Mouse (Mus musculus) cerebellum, adult (tissue): ENCODE measurements around the gene Stra6.

Experiments
- ATAC-seq: cut with Nextera tagmentation; 2 replicates; pipeline ENCODE4 v1.9.2; 2017; ENCODE audit warnings: mild to moderate bottlenecking, moderate library complexity, mixed read lengths; ENCODE audit not compliant: insufficient number of reproducible peaks, low FRiP score, low TSS enrichment

Gene Stra6

DNA sequence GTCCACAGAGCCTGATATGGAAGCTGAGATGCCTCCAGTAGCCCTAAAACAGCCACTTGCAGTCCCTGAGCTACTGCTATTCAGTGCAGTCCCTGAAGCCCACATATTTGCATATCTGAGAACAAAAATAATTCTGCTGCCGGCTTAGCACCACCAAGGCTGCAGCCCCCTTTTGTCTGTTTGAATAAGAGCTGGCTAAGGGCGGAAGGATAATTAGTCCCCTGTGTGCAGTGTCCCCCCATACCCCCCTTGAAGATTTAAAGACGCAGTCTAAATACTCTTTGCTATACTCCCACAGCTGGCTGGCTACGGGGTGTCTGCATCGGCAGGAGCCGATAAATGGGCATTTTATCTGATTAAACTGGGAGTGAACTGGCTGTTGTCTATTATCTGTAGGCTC lies 15.0 kb upstream of the Stra6 start:
- no peak for ATAC-seq

DNA sequence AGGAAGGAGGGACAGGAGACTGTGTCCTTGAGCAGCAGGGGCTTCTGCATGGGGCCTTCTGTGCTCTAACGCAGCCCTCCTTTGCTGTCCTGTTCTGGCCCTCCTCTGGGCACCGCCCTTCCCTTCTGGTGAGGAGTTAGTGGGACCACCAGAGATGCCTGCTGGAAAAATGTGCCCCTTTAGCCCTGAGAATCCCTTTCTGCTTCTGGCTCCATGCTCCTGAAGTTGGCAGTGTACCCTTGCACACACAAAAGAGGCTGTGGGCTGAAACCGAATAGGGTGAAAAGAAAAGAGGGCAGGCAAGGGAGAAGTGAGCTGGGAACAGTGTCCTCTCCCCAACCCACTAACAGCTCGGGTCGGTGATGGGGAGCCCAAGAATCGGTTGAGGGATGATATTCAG lies 14.4 kb upstream of the Stra6 start:
- no peak for ATAC-seq

DNA sequence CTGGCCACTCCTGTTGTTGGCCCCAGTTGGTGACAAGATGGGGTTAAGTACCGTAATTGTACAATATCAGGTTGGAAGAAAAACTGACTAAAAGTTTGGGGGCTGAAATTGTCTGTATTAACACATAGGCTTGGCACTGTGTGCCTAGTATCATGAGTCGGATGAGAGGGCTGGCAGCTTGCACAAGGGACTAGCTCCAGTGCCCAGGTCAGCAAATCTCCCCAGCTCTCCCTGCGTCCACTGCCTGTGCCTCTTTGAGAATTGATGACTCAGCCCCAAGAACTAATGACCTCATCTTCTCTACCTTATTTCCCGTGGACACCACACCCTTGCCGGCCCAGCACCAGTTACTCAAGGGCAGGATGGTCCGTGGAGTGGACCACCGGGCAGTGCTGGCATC lies 13.7 kb upstream of the Stra6 start:
- no peak for ATAC-seq

DNA sequence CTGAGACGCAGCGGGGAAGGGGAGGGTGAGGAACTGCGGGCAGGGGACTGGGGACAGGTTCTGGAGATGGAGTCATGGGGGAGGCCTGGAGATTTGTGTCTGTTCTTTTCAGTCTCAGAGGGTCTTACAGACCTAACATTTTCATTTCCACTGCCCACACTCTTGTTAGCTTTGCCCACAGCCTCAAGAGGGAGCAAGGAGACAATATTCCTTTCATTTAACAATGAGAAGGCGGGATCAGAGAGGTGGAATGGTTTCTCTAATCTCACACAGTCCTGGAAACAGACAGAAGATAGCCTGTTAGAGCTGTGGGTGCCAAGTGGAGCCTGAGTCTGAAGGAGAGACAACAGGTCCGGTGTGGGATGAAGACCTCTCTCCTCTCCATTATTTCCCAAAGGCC lies 11.7 kb upstream of the Stra6 start:
- ATAC-seq = no peak

DNA sequence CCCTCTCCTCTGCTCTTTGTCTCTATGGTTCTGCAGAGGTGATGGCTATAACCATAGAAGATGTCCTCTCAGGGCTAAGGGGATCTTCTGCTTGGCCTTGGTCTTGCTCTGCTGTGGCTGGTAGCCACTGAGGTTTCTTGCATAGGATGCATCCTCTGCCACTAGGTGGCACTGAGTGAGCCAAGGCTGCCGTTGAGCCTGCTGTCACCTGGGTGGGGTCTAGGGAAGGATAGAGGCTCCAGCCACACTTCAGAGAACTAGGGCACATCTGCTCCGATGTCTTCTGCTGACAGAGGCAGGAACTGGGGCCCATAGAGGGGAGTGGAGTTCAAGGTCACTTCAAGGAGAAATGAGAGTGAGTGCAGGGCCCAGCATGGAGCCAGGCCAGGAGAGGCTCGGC lies 10.5 kb upstream of the Stra6 start:
- ATAC-seq = peak; percentile 46; the same call in 1 of the 2 replicates

DNA sequence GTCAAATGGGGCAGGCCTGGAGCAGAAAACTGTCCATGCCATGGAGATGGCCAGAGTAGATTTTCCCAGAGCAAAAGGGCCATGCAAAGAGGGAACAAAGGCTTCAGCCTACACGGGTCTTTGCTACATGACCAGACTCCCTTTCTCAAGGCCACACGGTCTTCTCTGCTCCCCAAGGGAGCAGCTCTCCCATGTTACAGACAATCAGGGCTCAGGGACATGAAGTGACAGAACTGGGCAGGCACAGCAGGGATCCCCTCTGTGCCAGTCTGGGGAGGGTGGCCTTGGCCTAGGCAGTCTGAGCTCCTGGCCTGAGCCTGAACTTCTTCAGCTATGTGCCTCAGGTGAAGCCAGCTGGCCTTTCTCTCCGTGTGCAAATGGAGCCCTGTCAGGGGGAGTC lies 10.0 kb upstream of the Stra6 start:
- ATAC-seq = no peak

DNA sequence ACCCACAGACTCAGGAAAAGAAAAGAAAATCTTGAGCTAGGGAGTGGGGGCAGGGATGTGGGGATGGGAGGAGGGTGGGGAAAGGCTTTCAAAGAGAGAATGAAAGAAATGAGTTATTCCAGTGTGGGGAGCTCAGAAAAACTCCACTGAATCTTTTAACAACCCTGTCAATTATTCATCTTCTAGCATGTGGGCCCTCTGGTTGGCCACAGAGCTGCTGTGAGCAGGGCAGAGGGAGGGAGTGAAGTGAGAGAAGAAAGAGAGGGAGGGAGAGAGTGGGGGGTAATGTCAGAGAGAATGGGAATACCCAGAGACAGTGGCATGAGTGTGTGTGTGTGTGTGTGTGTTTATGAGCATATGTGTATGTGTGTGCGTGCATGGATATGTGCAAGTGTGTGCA lies 9.6 kb upstream of the Stra6 start:
- ATAC-seq = no peak

DNA sequence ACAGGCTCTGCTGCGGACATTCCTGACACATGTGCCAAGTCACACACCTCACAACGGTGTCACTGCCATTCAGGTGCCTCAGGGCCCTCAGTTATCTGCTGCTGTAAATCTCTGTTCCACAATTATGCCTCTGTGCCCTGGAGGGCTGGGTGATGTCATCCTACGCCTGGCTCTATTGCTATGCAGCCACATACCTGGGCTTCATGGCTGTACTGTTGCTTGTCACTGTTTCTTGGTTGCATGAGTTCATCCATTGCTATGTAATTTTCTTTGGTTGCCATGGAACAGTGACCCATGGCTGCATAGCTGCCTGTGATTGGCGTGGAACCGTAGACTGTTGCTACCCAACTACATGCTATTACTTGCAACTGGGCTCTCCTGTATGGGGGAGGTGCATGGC lies 7.9 kb upstream of the Stra6 start:
- ATAC-seq = no peak

DNA sequence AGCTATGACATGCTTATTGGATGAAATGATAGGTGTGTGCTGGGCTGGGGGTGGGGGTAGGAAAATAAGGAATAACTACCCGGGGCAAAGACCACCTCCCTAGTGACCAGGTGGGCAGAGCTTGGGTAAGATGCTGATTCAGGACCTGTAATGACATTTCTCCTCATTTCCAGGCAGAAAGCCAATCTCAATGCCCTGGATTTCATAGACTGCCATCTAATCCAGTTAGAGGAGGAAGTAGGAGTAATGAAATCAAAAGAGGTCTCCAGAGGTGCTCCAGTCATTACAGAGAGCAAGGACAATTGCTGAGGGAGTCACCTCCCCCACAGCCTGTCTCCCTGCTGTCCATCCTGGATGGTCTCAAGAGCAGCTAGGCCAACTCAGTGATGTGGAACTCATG lies 3.7 kb upstream of the Stra6 start:
- ATAC-seq = no peak

DNA sequence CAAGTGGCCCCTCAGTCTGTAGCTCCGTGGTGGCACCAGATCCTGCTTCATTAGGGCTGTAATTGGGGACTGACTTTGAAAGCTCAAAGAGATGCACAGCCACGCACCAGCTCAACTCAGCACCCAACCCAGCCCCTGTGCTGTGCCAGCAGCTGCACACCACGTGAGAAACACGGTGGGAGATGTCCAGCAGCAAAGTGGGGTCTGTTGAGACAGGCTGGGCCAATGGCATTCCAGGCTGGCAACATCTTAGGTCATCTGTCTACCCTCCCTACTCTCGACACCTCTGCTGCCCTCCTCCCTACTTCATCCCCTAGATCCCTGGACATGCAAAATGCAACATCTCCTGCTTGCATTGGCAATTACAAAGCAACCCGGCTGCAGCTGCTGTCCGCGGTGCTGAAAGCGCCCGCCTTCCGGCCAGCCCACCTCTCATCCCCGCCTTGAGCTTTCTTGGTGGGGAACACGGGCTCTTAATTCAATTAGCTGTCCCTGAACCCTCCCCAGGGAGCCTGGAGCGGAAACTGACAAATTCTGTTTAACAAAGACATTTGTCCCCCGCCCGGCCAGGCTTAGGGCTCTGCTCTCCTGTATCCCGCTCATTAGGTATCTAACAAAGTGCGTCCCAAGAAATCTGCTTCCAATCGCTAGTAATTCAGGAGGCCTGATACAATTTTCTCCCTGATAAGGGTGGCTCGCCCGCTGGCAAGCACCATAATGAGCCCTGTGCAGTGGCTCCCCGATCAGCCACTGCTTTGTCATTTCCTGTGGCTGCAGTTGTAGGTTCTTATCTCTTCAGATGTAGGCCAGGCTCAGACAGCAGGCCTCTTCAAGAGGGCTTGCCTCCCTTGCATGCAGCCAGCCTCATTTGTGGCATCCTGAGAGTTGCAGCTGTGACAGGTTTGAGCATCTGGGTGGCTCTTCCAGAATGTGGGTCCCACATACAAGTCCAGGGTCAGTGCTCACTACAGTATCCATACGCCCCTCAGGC lies 2.6 kb upstream of the Stra6 start:
- ATAC-seq = no peak

DNA sequence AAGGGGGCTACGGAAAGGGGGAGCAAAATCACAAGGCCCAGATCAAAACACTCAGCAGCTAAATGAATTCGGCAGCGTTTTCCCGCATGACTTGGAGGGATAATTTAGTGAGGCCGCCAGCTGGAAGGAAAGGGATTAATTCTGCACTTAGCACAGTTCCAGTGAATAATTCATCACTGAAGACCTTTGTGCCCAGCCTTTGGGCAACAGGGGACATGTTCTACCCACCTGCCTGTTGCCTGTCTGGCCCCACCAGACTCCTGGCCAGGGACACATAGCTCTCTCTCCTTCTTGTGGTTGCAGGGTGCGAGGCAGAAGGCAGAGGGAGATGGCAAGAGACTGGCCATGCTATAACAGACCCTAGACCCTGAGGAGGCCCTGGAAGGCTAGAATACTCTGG lies 1.9 kb downstream of the Stra6 start:
- no peak for ATAC-seq

DNA sequence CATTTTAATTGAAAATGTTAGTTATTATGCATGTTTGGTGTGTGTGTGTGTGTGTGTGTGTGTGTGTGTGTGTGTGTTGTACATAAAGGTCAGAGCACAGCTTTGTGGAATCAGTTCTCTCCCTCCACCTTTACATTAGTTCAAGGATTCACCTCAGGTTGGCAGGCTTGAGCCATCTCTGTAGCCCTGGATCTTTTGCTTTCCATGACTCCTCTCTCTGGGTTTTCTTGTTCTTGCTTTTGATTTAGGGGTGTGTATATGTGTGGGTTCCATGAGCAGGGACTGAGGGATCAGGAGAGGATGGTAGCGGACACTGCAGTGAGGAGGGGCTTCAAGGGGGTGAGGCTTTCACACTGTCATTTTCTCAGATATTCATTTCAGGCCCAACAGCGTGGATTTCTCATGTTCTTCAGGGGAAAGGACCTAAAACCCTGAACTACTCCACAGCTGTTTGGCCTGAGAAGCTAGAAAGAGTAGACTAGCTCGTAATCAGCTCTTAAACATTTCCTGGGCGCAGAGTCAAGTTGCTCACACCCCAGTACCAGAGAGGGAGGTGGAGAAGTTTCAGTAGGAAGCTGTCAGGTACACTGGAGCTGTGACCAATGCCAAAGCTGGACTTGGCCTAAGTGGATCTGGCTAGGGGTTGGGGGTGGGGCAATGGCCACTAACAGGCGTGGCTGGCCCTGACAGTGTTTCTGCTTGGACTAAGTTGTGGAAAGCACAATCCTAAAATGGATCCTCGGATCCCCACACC lies 2.6 kb downstream of the Stra6 start:
- ATAC-seq = no peak

DNA sequence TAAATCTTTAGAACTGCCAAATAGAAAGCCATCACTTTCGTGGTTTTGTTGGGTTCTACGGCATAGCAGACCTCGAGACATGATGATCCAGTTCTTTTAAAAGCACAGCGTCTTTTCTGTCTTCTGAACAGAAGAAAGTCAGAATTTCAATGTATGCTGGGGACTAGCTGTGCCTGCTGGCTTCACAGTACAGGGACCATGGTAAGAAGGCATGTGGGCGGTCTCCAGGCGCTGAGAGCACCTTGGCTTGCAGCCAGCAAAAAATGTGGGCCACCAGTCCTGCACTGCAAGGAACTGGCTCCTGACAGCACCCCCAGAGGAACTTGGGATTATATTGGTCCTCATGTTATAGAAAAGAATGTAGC lies 3.1 kb downstream of the Stra6 start:
- ATAC-seq = 0 out of 2 replicates have a peak, but pooled peaks have one; percentile 15

DNA sequence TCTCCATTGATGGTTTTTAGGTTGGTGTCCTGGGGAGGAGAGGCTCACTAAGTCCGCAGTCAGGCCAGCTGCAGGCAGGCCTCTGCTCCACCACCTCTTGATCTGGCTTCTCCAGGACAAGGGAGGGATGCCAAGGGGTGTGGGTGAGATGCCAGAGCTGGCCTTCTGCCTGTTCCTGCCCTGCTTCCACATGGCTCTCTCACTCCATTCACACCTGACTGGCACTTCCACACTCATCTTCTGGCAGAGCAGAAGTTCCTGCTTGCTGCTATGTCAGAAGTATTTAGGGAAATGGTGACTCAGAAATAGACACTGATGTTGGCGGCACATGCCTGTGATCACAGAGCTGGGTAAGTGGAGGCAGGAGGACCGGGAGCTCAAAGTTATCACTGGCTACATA lies 4.0 kb downstream of the Stra6 start:
- ATAC-seq = peak; percentile 56; the same call in 1 of the 2 replicates

DNA sequence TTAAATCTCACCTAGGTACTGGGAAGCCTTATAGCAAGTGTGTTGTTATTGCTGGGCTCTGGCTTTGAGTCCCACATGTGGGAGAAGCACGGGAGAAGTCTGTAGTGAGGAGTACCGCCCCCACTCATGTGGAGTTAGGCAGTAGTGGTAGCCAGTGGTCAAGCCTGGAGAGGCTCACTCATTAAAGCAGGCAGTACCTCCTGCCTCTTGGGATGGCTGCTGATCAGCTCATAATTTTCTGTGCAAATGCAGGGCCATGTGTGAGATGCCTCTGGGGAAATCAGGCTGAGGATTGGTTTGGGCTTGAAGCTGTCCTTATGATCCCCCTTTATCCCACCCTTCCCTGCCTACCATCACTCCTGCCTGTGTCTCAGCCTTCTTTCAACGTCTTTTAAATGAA lies 11.0 kb downstream of the Stra6 start:
- ATAC-seq = no peak

DNA sequence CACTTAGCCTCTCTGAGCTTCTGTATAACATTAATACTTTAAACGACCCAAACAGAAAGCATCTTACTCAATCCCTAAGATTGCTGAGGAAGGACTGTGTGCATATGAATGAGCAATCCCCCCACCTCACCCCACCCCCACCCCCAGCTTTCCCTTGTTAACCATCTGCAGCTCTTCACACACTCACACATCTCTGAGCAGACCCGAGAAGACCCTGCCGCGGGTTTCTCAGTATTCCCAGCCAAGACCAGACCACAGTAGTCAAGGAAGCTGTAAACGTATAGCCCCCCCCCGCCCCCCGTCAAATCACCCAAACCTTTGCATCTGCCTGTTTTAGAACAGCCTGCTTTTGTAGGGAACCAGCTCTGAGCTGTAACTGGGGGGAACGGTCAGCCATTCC lies 21.0 kb downstream of the Stra6 start:
- ATAC-seq = no peak

DNA sequence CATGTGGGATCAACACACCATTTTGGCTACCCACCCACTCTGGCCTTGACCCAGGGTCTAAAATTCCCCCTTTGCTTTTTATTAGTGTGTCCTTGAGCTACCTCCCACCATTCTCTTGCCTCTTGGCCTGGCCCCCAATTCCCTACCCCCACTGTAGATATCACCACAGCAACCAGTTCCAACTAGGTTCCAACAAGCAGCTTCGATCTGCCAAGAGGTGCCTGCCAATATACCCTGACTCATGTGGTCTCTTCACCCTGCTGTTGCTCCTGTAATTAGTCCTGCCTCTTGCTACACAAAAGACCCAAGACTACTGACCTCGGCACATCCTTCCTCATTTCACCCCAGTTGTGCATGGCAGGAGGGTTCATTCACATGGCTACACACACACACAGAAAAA lies 21.5 kb downstream of the Stra6 start:
- ATAC-seq = no peak

DNA sequence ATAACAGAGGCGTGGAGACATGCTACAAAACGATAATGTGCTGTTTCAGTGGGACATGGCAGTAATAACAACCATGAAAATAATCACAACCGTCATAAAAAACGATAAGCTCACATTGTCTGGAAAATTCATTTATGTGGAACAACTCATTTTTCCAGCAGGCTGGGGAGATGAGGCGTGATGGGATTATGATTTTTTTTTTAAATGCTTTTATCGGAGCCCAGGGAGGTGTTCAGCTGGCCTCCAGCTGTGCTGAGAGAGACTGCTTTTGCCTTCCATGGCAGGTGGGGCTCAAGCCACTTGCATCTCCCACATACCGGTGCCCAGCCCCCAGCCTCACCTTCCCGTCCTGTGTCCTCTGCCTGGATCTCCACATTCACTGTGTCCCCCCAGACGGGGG lies 22.6 kb downstream of the Stra6 start:
- no peak for ATAC-seq

DNA sequence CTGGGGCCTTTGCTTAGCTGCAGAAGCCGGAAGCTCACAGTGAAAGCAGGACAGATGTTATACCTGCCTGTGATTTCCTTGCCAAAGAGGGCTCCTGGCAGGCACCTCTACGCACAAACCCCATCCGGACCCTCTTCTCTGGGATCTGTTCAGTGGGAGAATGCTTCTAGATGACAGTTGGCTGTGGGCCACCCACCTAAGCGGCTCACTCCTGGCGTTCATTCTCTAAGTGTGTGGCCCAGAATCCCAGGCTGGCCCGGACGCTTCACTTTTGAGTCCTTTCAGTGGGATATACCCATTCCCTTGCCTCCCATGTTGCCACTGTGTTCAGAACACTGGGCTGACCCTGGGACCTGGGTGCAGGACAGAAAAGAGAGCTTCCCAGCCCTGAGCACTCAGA lies 23.3 kb downstream of the Stra6 start:
- ATAC-seq = no peak

DNA sequence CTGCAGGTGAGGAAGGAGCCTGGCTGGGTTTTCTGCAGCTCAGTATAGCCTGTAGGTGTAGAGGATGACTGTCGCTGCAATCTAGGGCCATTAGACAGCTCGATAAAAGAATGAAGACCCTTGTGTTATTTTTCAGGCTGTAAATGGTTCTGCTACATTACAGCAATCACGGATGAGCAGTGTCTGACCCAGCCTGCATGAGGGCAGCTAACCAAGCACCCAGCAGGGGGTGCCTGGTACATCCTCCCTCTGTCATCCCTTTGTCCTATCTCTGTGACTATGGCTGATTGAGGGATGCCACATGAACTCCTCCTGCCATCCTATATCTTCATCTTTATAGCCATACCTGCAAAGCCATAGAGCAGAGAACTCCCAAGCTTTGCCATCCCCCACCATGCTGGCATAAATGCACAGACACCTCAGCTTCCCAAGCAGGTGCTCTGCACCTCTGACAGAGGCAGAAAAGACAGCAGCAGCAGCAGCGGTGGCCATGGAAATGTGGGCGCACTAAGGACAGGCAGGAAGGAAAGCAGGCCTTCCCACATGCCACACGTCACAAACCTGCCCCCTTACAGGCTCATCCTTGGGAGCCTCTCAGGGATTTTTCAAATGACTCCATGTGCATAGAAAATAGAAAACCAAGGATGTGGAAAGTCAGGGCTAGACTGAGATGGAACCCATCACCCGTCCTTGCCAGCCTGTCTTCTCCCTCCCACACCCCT lies 23.9 kb downstream of the Stra6 start:
- ATAC-seq = no peak
